Mouse (Mus musculus): ENCODE results near the gene Amd2. TPM values are rescaled to one million over a fixed set of nuclear protein-coding genes. Genes with fewer than 3 reads are reported as not detected.

Gene Amd2
- 3.3 and 4.9 TPM in 2 replicates for polyA plus RNA-seq (2015; fragmentation: Nextera tagmentation; extraction: Ambion mirVana)

DNA sequence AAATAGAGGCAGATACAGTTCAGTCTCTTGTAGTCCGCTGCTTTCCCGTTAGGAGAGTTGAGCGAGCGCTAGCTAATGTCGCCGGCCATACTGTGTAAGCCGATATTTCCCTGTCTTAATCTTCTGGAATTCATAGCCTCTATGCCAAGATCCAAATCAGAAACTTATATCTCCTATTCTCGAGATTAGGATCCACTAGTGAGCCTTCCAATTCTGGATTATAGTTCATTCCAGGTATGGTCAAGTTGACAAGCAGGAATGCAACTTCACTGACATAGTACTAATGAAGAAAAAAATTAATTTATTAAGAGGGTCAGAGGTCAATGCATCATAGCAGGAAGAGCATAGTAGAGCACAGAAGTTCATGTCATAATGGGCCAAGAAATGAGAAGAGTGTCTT is at the start of gene Amd2:
Amd2 (minus strand) TSS at position 101 of the 400 bp plus-strand sequence.
- WGBS = 90% methylated on average over 8 of the region's 8 CpGs
- H3K9ac ChIP-seq = no peak within 1 kb of the TSS
- H3K4me3 ChIP-seq (replicated peaks) = no peak within 1 kb of the TSS
- H3K9me3 ChIP-seq = no peaks in the 10 kb centered on the region
- no peaks in the 10 kb centered on the region for H3K4me1 ChIP-seq
- no peak for ATAC-seq (ENCODE audit: insufficient read depth, low FRiP score, low read depth)
- no peak within 1 kb of the TSS for H3K27ac ChIP-seq
- no peaks in the 10 kb centered on the region for H3K36me3 ChIP-seq
- no peaks in the 10 kb centered on the region for H3K27me3 ChIP-seq (replicated peaks)
- H3K4me2 ChIP-seq = no peak within 1 kb of the TSS

DNA sequence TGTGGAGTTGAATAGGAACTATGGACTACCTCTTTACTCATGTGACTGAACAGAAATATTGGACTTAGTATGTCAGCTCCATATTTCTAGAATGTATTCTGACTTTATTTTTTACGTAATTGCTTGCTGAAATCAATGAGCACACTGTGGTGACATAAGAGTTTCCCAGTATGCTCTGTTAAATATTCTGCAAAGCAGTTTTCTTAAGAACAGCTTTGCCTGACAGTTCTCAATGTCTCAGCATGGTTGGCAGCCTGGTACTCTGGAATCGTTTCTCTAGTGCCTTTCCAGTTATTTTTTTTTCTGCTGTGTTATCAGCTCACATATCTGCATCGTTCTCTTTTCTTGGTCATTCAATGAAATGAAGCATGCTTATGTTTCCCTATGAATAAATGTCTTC is 49.6 kb upstream of the Amd2 start:
- WGBS = 80% methylated on average over 3 of the region's 3 CpGs
- Histone ChIP-seq H3K36me3 (no peaks in the 10 kb centered on the region), H3K4me1 (no peaks in the 10 kb centered on the region), H3K4me2 (no peak overlapping the region), H3K4me3 (replicated peaks) (no peak overlapping the region), H3K9ac (no peak overlapping the region), H3K27ac (no peak overlapping the region), H3K9me3 (no peaks in the 10 kb centered on the region), H3K27me3 (replicated peaks) (no peaks in the 10 kb centered on the region)
- no peak for ATAC-seq (ENCODE audit: insufficient read depth, low FRiP score, low read depth)

GRCm38 (mm10) chr10:35737639-35738038 is 25.9 kb upstream of the Amd2 start:
- 88% methylated on average over 2 of the region's 2 CpGs for WGBS

GRCm38 (mm10) chr10:35714266-35714665 is 2.6 kb upstream of the Amd2 start:
- H3K36me3 ChIP-seq = no peaks in the 10 kb centered on the region
- no peak overlapping the region for H3K4me3 ChIP-seq (replicated peaks)
- no peaks in the 10 kb centered on the region for H3K27me3 ChIP-seq (replicated peaks)
- H3K9ac ChIP-seq = no peak overlapping the region
- H3K4me1 ChIP-seq = no peaks in the 10 kb centered on the region
- no peak overlapping the region for H3K27ac ChIP-seq
- ATAC-seq (ENCODE audit: insufficient read depth, low FRiP score, low read depth) = peak; percentile 77
- H3K4me2 ChIP-seq = no peak overlapping the region
- H3K9me3 ChIP-seq = no peaks in the 10 kb centered on the region

More at GRCm38 (mm10) chr10:35737639-35738038, 25.9 kb upstream of the Amd2 start:
- H3K4me3 ChIP-seq (replicated peaks) = no peak overlapping the region
- H3K27ac ChIP-seq = no peak overlapping the region
- ATAC-seq (ENCODE audit: insufficient read depth, low FRiP score, low read depth) = no peak
- H3K4me2 ChIP-seq = no peak overlapping the region
- H3K27me3 ChIP-seq (replicated peaks) = no peaks in the 10 kb centered on the region
- H3K36me3 ChIP-seq = no peaks in the 10 kb centered on the region
- no peaks in the 10 kb centered on the region for H3K4me1 ChIP-seq
- no peaks in the 10 kb centered on the region for H3K9me3 ChIP-seq
- no peak overlapping the region for H3K9ac ChIP-seq

All from stomach, embryonic 15.5 days (tissue).